Mouse (Mus musculus) hindbrain, postnatal 0 days (tissue): ENCODE results near the gene Cep89. TPM values are rescaled to one million over a fixed set of nuclear protein-coding genes. Genes with fewer than 3 reads are reported as not detected.

Source experiments
- ATAC-seq: fragments of 200-750 bp; cut with Nextera tagmentation; 2 replicates; pipeline ENCODE4 v1.8.0; 2017; ENCODE audit warnings: mild to moderate bottlenecking, moderate TSS enrichment, moderate library complexity
- DNase-seq: peaks from one replicate; pipeline ENCODE4 v3.0.0-alpha.2; 2015; ENCODE audit warnings: low spot score
- H3K27ac ChIP-seq: fragments of 300-500 bp; sonication (generic); 2 replicates; pipeline ENCODE4 v1.5.1; 2014; ENCODE audit warnings: mild to moderate bottlenecking
- H3K27me3 ChIP-seq: fragments of 300-500 bp; sonication (generic); 2 replicates; pipeline ENCODE4 v1.6.1; 2014; ENCODE audit warnings: low read length, mixed read lengths; ENCODE audit not compliant: insufficient read depth
- H3K36me3 ChIP-seq: fragments of 300-500 bp; sonication (generic); 2 replicates; pipeline ENCODE4 v1.6.1; 2014; ENCODE audit warnings: low read length, mixed read lengths; ENCODE audit not compliant: insufficient read depth
- H3K4me1 ChIP-seq: fragments of 300-500 bp; sonication (generic); 2 replicates; pipeline ENCODE4 v1.6.1; 2014; ENCODE audit warnings: antibody characterized with exemption, low read length, mixed read lengths; ENCODE audit not compliant: insufficient read depth
- H3K4me2 ChIP-seq: fragments of 300-500 bp; sonication (generic); 2 replicates; pipeline ENCODE4 v1.6.1; 2014; ENCODE audit warnings: low read depth, mild to moderate bottlenecking, low read length, moderate library complexity, mixed read lengths
- H3K4me3 ChIP-seq: fragments of 300-500 bp; sonication (generic); 2 replicates; pipeline ENCODE4 v1.5.1; 2014; ENCODE audit warnings: low read length
- H3K9ac ChIP-seq: fragments of 300-500 bp; sonication (generic); replicated peaks from 2 replicates; pipeline ENCODE4 v1.6.1; 2014; ENCODE audit warnings: mild to moderate bottlenecking, low read length, moderate library complexity, mixed read lengths
- H3K9me3 ChIP-seq: fragments of 300-500 bp; sonication (generic); 2 replicates; pipeline ENCODE4 v1.6.1; 2016; ENCODE audit warnings: low read length, mixed read lengths
- CTCF ChIP-seq: IDR thresholded peaks from 2 replicates; pipeline ENCODE4 v1.5.1; 2016; ENCODE audit warnings: antibody characterized with exemption, control low read depth, low read depth
- WGBS: fragments of 180-500 bp; shearing (Covaris S2); extraction: QIAGEN DNeasy Blood & Tissue Kit; methylation state at CpG from one replicate; pipeline ENCODE4 v1.1.7; 2014; 5-methylcytosine and 5-hydroxymethylcytosine counted together
- polyA plus RNA-seq: library from polyadenylated mRNA; unstranded; fragments of >200 nt; fragmentation: Nextera tagmentation; extraction: Ambion mirVana; gene quantifications from 2 replicates; pipeline ENCODE4 v1.2.1, GENCODE M21; 2015
- total RNA-seq: library from RNA; depleted of rRNA; stranded (reverse); fragments of >200 nt; gene quantifications from 2 replicates; pipeline ENCODE4 v1.2.3, GENCODE M21; 2014; rRNA removed

Cep89 gene
- total RNA-seq (9.6 and 17.8 TPM in 2 replicates), polyA plus RNA-seq (24.5 and 24.6 TPM in 2 replicates)

DNA sequence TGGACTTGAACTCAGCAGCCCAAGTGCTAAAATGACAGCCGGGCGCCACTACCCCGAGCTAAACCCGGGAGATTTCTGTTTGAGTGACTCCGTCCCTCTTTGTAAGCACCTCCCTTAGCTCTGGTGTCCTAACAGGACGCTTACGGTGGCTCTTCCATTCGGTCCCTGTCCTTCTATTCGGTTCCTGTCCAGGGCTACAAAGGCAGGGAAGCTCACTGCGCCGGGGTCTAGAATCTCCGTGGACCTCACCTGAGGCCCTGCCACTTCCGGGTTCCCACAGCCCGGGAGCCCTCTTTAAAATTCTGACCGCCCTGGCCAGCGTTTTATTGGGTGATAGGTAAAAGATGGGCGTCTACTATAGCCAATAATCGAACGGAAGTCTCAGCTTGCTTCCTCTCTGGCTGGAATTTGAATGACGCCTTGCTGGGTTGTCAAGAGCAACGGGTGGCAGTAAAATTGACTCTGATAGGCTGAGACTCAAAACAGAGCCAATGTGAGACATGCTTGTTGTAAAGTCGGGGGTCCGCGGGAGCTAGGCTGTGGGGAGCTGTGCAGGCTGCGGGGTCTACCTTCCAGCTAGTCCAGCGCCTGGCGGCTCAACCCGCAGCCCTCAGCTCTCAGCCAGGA is at the start of gene Cep89, which contains the start of gene Faap24:
Gene Cep89 (plus strand): TSS at position 494 of the 627 bp plus-strand sequence.
Gene Faap24 (minus strand): TSS at position 295 of the 627 bp plus-strand sequence.
- ATAC-seq (peak; percentile 99), DNase-seq (peak; percentile 99)
- H3K36me3 ChIP-seq: peaks cover 15% of the 10 kb centered on the region; the same call in 1 of the 2 replicates
- peak within 1 kb of the TSS; percentile 68 for H3K27ac ChIP-seq
- peak within 1 kb of the TSS; percentile 82 for H3K4me2 ChIP-seq
- peak within 1 kb of the TSS; percentile 54 for H3K4me3 ChIP-seq
- H3K27me3 ChIP-seq: no peaks in the 10 kb centered on the region
- peak within 1 kb of the TSS; percentile 63 for H3K9ac ChIP-seq
- TF ChIP-seq CTCF: no peak; the same call in 1 of the 2 replicates
- WGBS: 1% methylated on average over 28 of the region's 28 CpGs
- H3K4me1 ChIP-seq: peaks cover 12% of the 10 kb centered on the region
- no peaks in the 10 kb centered on the region for H3K9me3 ChIP-seq

DNA sequence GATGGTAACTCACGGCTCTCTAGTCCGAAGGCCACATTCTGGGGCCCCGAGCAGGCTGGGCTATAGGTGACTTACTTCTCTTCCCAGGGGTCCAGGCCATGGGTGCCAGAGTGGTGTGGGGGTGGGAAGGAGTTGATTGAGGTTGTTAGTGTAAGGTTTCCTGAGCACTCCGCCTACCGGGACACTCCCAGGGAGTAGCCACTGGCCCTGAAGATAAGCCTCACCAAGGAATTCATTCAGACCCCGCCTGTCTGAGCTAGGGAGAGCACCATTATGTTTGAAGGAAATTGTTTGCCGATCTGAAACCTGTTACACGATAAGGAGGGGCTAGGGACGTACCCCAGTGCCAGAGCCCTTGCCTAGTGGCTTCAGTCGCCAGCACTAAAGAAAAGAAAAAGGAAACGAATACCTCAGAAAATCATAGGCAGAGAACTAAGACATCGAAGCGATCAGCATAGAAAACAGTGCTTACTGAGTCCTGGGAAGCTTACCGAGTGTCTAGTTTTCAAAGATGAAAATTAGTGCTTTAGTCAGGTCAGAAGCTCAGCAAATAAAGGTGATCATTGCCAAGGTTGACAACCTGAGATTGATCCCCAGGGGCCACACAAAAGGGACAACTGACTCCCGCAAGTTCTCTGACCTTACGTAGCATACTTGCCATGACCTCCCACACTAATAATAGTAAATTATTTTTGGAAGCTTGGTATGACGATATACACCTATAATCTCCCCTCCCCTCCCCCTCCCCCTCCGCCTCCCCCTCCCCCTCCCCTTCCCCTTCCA is 48.7 kb upstream of the Cep89 start:
- TF ChIP-seq CTCF: no peak

DNA sequence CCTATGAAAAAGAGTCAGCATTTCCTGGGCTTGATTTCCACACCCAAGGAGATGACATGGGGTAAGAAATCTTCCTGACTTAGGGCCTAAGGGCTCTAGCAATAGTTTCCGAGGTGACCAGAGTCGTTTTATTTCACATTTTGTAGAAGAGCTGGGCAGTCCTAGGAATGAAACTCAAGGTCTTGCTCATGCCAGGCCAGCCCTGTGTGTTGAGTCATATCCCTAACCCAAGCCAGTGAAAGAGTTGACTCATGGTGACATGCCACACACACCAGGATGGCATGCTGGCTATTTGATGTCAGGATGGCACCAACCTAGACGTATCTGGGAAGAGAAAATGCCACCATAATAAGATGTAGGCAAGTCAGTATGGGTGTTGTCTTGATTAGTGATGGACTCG is 47.8 kb upstream of the Cep89 start:
- DNase-seq (no peak), ATAC-seq (no peak)
- WGBS: 88% methylated on average over 4 of the region's 4 CpGs
- H3K9ac ChIP-seq: no peak overlapping the region
- H3K9me3 ChIP-seq: no peaks in the 10 kb centered on the region
- H3K4me1 ChIP-seq: no peaks in the 10 kb centered on the region
- no peaks in the 10 kb centered on the region for H3K36me3 ChIP-seq
- no peak overlapping the region for H3K4me2 ChIP-seq
- no peaks in the 10 kb centered on the region for H3K27me3 ChIP-seq
- no peak overlapping the region for H3K4me3 ChIP-seq
- no peak overlapping the region for H3K27ac ChIP-seq
- TF ChIP-seq CTCF: no peak

More for the DNA sequence above, 48.7 kb upstream of the Cep89 start:
- H3K4me1 ChIP-seq: no peaks in the 10 kb centered on the region
- H3K27ac ChIP-seq: no peak overlapping the region
- 81% methylated on average over 18 of the region's 18 CpGs for WGBS
- no peaks in the 10 kb centered on the region for H3K9me3 ChIP-seq
- H3K4me2 ChIP-seq: no peak overlapping the region
- no peaks in the 10 kb centered on the region for H3K27me3 ChIP-seq
- no peak overlapping the region for H3K4me3 ChIP-seq
- H3K36me3 ChIP-seq: no peaks in the 10 kb centered on the region
- H3K9ac ChIP-seq: no peak overlapping the region
- DNase-seq (no peak), ATAC-seq (no peak)

DNA sequence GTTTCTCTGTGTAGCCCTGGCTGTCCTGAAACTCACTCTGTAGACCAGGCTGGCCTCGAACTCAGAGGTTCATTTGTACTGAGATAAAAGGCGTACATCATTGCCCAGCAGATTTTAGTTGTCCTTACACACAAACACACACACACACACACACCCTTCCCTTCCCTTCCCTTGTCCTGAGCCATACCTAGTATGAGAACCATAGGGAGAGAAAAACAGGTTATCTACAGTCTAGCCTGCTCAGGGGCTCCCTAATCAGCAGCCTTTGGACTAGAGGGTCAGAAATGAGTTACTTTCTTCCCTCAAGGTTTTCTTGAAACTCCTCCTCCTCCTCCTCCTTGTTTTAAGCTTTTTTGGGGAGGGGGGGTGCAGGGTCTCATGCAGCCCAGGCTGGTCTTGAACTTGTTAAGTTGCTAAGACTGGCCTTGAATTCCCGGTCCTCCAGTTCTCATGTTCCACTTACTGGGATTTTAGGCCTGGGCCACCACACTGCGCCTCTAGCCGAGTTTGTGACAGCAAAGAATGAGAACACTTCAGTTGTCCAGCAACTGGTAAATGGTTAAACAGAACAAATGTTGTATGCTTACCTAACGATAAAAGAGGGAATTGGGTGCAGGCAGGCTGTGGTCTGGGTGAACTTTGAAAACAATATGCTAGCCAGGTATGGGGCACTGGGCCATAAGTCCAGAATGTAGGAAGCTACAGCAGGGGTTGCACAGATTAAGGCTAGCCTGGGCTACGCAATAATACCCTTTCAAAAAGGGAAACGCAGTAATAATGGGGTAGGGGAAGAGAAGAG is 46.8 kb upstream of the Cep89 start:
- Histone ChIP-seq H3K27ac (no peak overlapping the region), H3K36me3 (no peaks in the 10 kb centered on the region), H3K27me3 (no peaks in the 10 kb centered on the region), H3K4me3 (no peak overlapping the region), H3K9ac (no peak overlapping the region), H3K4me1 (no peaks in the 10 kb centered on the region), H3K4me2 (no peak overlapping the region), H3K9me3 (no peaks in the 10 kb centered on the region)
- WGBS: 90% methylated on average over 8 of the region's 8 CpGs
- no peak for TF ChIP-seq CTCF
- no peak for ATAC-seq
- DNase-seq: no peak

DNA sequence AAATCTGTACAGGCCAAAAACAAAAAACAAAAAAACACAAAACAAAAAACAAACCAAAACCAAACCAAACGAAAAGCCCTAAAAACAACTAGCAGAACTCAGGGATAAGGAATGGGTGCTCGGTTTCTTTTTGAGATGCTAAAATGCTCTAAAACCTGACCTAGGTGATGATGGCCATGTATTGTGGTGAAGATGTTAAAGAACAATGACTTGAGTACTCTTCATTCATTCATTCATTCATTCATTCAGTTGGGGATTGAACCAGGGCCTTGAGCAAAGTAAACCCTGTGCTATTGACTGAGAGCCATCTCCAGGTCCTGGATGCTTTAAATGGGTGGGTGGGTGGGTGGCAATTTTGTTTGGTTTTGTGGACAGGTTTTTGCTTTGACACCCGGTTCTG is 45.7 kb upstream of the Cep89 start:
- H3K4me3 ChIP-seq: no peak overlapping the region
- no peak for TF ChIP-seq CTCF
- H3K36me3 ChIP-seq: no peaks in the 10 kb centered on the region
- DNase-seq (no peak), ATAC-seq (no peak)
- H3K4me2 ChIP-seq: no peak overlapping the region
- H3K9me3 ChIP-seq: no peaks in the 10 kb centered on the region
- no peak overlapping the region for H3K27ac ChIP-seq
- no peaks in the 10 kb centered on the region for H3K4me1 ChIP-seq
- WGBS: 90% methylated on average over 3 of the region's 3 CpGs
- H3K27me3 ChIP-seq: no peaks in the 10 kb centered on the region
- no peak overlapping the region for H3K9ac ChIP-seq

DNA sequence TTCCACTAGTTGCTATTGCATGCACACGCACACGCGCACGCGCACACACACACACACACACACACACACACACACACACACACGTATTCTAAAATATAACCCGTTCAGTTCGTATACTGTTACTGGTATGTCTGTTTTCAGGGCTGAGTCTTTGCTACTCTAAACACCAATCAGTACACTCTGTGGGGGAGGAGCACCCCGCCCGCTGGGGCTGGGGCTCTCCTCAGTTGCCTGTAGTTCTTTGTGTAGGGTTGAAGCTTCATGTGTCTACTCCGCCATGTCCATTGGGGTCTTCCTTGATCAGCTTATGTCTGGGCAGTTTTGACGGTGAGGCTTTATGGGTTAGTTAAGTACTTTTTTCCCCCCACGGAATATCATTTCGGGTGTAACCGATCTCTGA is 43.5 kb upstream of the Cep89 start:
- Histone ChIP-seq H3K4me3 (no peak overlapping the region), H3K36me3 (no peaks in the 10 kb centered on the region), H3K4me2 (no peak overlapping the region), H3K4me1 (no peaks in the 10 kb centered on the region), H3K9ac (no peak overlapping the region), H3K9me3 (no peaks in the 10 kb centered on the region), H3K27me3 (no peaks in the 10 kb centered on the region), H3K27ac (no peak overlapping the region)
- WGBS: 96% methylated on average over 15 of the region's 15 CpGs
- ATAC-seq (no peak), DNase-seq (no peak)
- TF ChIP-seq CTCF: no peak
